Mouse (Mus musculus) ES-Bruce4 (cell line): ENCODE results near the gene Alg5. TPM values are rescaled to one million over a fixed set of nuclear protein-coding genes. Genes with fewer than 3 reads are reported as not detected.
"Not testable (repeated sequence)": the region's sequence is repeated elsewhere in the genome, so short reads cannot be mapped to it uniquely, and the experiment has no call there.

Experiments
- H3K27ac ChIP-seq: 2 replicates; pipeline ENCODE4 v1.5.1; 2012; ENCODE audit warnings: low read length, inconsistent platforms; ENCODE audit not compliant: insufficient read depth
- H3K27me3 ChIP-seq: 2 replicates; pipeline ENCODE4 v1.6.1; 2012; ENCODE audit warnings: mild to moderate bottlenecking, low read length, inconsistent platforms; ENCODE audit not compliant: control insufficient read depth, poor library complexity, insufficient read depth, severe bottlenecking
- H3K36me3 ChIP-seq: 2 replicates; pipeline ENCODE4 v1.6.1; 2012; ENCODE audit warnings: inconsistent platforms, mild to moderate bottlenecking, low read length, moderate library complexity; ENCODE audit not compliant: control insufficient read depth, poor library complexity, insufficient read depth, severe bottlenecking
- H3K4me1 ChIP-seq: one replicate; pipeline ENCODE4 v1.8.1; 2011; ENCODE audit warnings: low read length; ENCODE audit not compliant: control insufficient read depth, insufficient read depth
- H3K4me3 ChIP-seq: 2 replicates; pipeline ENCODE4 v1.5.1; 2011; ENCODE audit warnings: low read depth, mild to moderate bottlenecking, low read length
- H3K9ac ChIP-seq: 2 replicates; pipeline ENCODE4 v1.6.1; 2012; ENCODE audit warnings: low read depth, mild to moderate bottlenecking, inconsistent platforms; ENCODE audit not compliant: poor library complexity, severe bottlenecking
- H3K9me3 ChIP-seq: replicated peaks from 2 replicates; pipeline ENCODE4 v1.6.1; 2012; ENCODE audit warnings: mild to moderate bottlenecking, low read length, inconsistent platforms; ENCODE audit not compliant: control insufficient read depth, poor library complexity, insufficient read depth, severe bottlenecking
- CTCF ChIP-seq: IDR thresholded peaks from one replicate; pipeline ENCODE4 v1.8.1; 2011; ENCODE audit warnings: low read depth, low read length
- EP300 ChIP-seq: IDR thresholded peaks from 2 replicates; pipeline ENCODE4 v1.6.1; 2011; ENCODE audit warnings: low read depth, low read length; ENCODE audit not compliant: insufficient read depth
- POLR2A ChIP-seq: IDR thresholded peaks from one replicate; pipeline ENCODE4 v1.8.1; 2011; ENCODE audit warnings: low read length; ENCODE audit not compliant: insufficient read depth
- polyA plus RNA-seq: library from polyadenylated mRNA; stranded (reverse); fragments of >200 nt; gene quantifications from 2 replicates; pipeline ENCODE4 v1.2.4, GENCODE M21; 2011; ENCODE audit warnings: low read depth; ENCODE audit not compliant: missing spikeins, insufficient read depth, insufficient read length

Gene Alg5
- polyA plus RNA-seq, 1 experiment, result 22.9 TPM

- TF ChIP-seq EP300 (no peak), POLR2A (no peak), CTCF (no peak)
- Histone ChIP-seq H3K27ac (no peak overlapping the region), H3K4me1 (no peaks in the 10 kb centered on the region), H3K4me3 (no peak overlapping the region), H3K9ac (no peak overlapping the region), H3K27me3 (no peaks in the 10 kb centered on the region), H3K9me3 (no peaks in the 10 kb centered on the region), H3K36me3 (no peaks in the 10 kb centered on the region)
Measured at GRCm38 (mm10) chr3:54760321-54761115, 25.2 kb downstream of the Alg5 start.

- Histone ChIP-seq H3K4me1 (no peaks in the 10 kb centered on the region), H3K9ac (no peak overlapping the region), H3K27me3 (no peaks in the 10 kb centered on the region), H3K36me3 (no peaks in the 10 kb centered on the region), H3K9me3 (no peaks in the 10 kb centered on the region), H3K4me3 (no peak overlapping the region), H3K27ac (no peak overlapping the region)
- TF ChIP-seq CTCF, result no peak
- no peak for TF ChIP-seq EP300
- no peak for TF ChIP-seq POLR2A
Measured at GRCm38 (mm10) chr3:54761258-54761657, 25.9 kb downstream of the Alg5 start.

GRCm38 (mm10) chr3:54764418-54764817, 29.1 kb downstream of the Alg5 start:
- Histone ChIP-seq H3K9me3 (no peaks in the 10 kb centered on the region), H3K27me3 (no peaks in the 10 kb centered on the region), H3K4me1 (no peaks in the 10 kb centered on the region), H3K4me3 (no peak overlapping the region), H3K9ac (no peak overlapping the region), H3K27ac (no peak overlapping the region), H3K36me3 (no peaks in the 10 kb centered on the region)
- TF ChIP-seq CTCF (no peak), EP300 (no peak)

GRCm38 (mm10) chr3:54765521-54765920, 30.2 kb downstream of the Alg5 start:
- not testable (repeated sequence) for H3K9ac ChIP-seq, H3K27ac ChIP-seq, H3K27me3 ChIP-seq, H3K9me3 ChIP-seq, H3K36me3 ChIP-seq, H3K4me3 ChIP-seq, H3K4me1 ChIP-seq
- peak; percentile 65 for TF ChIP-seq CTCF

GRCm38 (mm10) chr3:54766034-54766433, 30.7 kb downstream of the Alg5 start:
- Histone ChIP-seq H3K27me3 (no peaks in the 10 kb centered on the region), H3K36me3 (no peaks in the 10 kb centered on the region), H3K9ac (no peak overlapping the region), H3K4me3 (no peak overlapping the region), H3K9me3 (no peaks in the 10 kb centered on the region), H3K27ac (no peak overlapping the region), H3K4me1 (no peaks in the 10 kb centered on the region)
- TF ChIP-seq EP300 (no peak), CTCF (no peak), POLR2A (no peak)

GRCm38 (mm10) chr3:54766811-54767210, 31.5 kb downstream of the Alg5 start:
- Histone ChIP-seq H3K27ac (no peak overlapping the region), H3K4me1 (no peaks in the 10 kb centered on the region), H3K9me3 (no peaks in the 10 kb centered on the region), H3K27me3 (no peaks in the 10 kb centered on the region), H3K4me3 (no peak overlapping the region), H3K9ac (no peak overlapping the region), H3K36me3 (no peaks in the 10 kb centered on the region)
- TF ChIP-seq POLR2A, result no peak
- no peak for TF ChIP-seq EP300
- TF ChIP-seq CTCF, result no peak
